Mouse (Mus musculus) cerebellum, adult 2 months (tissue): ENCODE results near the gene Poc1a.

Source experiments
- CTCF ChIP-seq: fragments of 200-500 bp; IDR thresholded peaks from 2 replicates; pipeline ENCODE4 v1.5.1; 2011; ENCODE audit warnings: low read depth, mild to moderate bottlenecking, control low read depth, low read length, moderate library complexity, borderline replicate concordance; ENCODE audit not compliant: insufficient read depth
- POLR2A ChIP-seq: fragments of 200-500 bp; IDR thresholded peaks from 2 replicates; pipeline ENCODE4 v1.6.1; 2011; ENCODE audit warnings: low read length, control low read depth, borderline replicate concordance; ENCODE audit not compliant: insufficient read depth

DNA sequence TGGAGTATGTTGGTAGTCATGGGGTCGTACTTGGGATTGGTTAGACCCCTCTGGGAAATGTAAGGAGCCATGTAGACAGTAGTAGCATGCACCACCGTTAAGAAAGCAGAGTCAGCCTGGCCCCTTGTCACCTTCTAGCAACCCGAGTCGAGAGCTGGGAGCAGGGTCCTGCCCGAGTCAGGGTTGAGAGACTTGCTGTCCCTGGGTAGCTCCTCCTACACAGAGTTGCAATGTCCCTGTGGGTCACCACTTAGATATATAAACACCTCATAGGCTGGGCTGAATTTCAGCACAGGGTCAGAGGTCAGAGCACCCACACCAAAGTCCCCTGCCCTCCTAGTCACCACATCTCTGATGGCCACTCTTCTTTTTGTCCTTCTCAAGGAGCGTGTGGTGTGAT lies 20.1 kb downstream of the Poc1a start:
- no peak for TF ChIP-seq CTCF
- TF ChIP-seq POLR2A = no peak
